Mouse (Mus musculus) limb, embryonic 11.5 days (tissue): Measurements from ENCODE around the gene Pde6c. TPM values are rescaled to one million over a fixed set of nuclear protein-coding genes. Genes with fewer than 3 reads are reported as not detected.

Experiments
- ATAC-seq: fragments of 200-750 bp; cut with Nextera tagmentation; 2 replicates; pipeline ENCODE4 v1.8.0; 2017; ENCODE audit warnings: low read depth; ENCODE audit not compliant: insufficient number of reproducible peaks, low FRiP score, low TSS enrichment
- DNase-seq: peaks from one replicate; pipeline ENCODE4 v3.0.0-alpha.2; 2015; ENCODE audit warnings: low spot score
- H3K27ac ChIP-seq: fragments of 300-500 bp; sonication (generic); replicated peaks from 2 replicates; pipeline ENCODE4 v1.5.1; 2014; ENCODE audit warnings: low read depth, mild to moderate bottlenecking, low read length
- H3K27me3 ChIP-seq: fragments of 300-500 bp; sonication (generic); 2 replicates; pipeline ENCODE4 v1.6.1; 2014; ENCODE audit warnings: mild to moderate bottlenecking, low read length, mixed read lengths; ENCODE audit not compliant: control insufficient read depth, insufficient read depth
- H3K36me3 ChIP-seq: fragments of 300-500 bp; sonication (generic); 2 replicates; pipeline ENCODE4 v1.6.1; 2014; ENCODE audit warnings: mild to moderate bottlenecking, low read length, moderate library complexity, mixed read lengths; ENCODE audit not compliant: control insufficient read depth, insufficient read depth
- H3K4me1 ChIP-seq: fragments of 300-500 bp; sonication (generic); 2 replicates; pipeline ENCODE4 v1.6.1; 2014; ENCODE audit warnings: low read length, mixed read lengths; ENCODE audit not compliant: control insufficient read depth, insufficient read depth
- H3K4me2 ChIP-seq: fragments of 300-500 bp; sonication (generic); 2 replicates; pipeline ENCODE4 v1.6.1; 2014; ENCODE audit warnings: low read depth, mild to moderate bottlenecking, moderate library complexity; ENCODE audit not compliant: severe bottlenecking
- H3K4me3 ChIP-seq: fragments of 300-500 bp; sonication (generic); 2 replicates; pipeline ENCODE4 v1.5.1; 2014; ENCODE audit warnings: low read depth, low read length
- H3K9ac ChIP-seq: fragments of 300-500 bp; sonication (generic); 2 replicates; pipeline ENCODE4 v1.6.1; 2014; ENCODE audit warnings: mild to moderate bottlenecking, low read length
- H3K9me3 ChIP-seq: fragments of 300-500 bp; sonication (generic); 2 replicates; pipeline ENCODE4 v1.6.1; 2016; ENCODE audit warnings: low read length; ENCODE audit not compliant: control insufficient read depth
- WGBS: fragments of 180-500 bp; shearing (Covaris S2); extraction: QIAGEN DNeasy Blood & Tissue Kit; methylation state at CpG from one replicate; pipeline ENCODE4 v1.1.7; 2014; 5-methylcytosine and 5-hydroxymethylcytosine counted together
- polyA plus RNA-seq: library from polyadenylated mRNA; unstranded; fragments of >200 nt; fragmentation: Nextera tagmentation; extraction: Ambion mirVana; gene quantifications from 2 replicates; pipeline ENCODE4 v1.2.1, GENCODE M21; 2014

Pde6c gene
- polyA plus RNA-seq, 1 experiment from 2014 or later: 0.09 TPM

- Histone ChIP-seq H3K4me3 (no peak overlapping the region), H3K9ac (no peak overlapping the region), H3K27me3 (no peaks in the 10 kb centered on the region), H3K36me3 (no peaks in the 10 kb centered on the region), H3K27ac (no peak overlapping the region), H3K4me1 (no peaks in the 10 kb centered on the region), H3K4me2 (no peak overlapping the region), H3K9me3 (no peaks in the 10 kb centered on the region)
- ATAC-seq: no peak
- 91% methylated on average over 9 of the region's 9 CpGs for WGBS
- DNase-seq: no peak
These were observed 47.1 kb downstream of the Pde6c start for GRCm38 (mm10) chr19:38179675-38180074.

DNA sequence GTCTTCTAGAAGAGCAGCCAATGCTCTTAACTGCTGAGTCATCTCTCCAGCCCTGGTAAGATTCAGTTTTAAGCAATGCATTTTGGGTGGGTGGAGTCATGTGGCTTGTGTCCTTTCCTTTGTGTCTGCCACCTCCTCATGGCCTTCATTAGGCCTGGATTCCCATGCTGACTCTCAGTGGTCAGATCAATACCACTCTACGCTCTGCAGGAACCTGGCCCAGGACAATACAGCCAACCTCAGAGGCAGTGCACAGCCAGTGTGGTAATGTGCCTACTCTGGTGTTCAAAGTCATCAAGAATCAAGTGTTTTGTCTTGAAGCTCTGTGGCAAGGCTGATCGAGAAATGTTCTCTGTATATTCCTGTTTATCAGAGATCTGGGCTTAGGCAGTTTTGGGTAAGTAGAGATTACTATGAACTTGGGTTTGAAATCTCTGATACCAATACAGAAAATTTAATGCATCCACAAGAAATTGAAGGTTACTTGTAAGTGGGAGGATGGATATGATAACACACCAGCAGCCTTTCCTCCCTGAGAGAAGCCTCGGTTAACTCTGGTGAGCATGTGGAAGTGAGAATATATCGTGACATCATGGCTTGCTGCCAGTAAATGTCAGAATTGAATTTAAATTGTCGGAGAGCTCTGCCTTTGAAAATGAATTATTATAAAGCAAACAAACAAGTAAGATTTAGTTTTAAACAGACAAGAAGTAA, 54.2 kb downstream of the Pde6c start:
- 95% methylated on average over 5 of the region's 5 CpGs for WGBS
- DNase-seq: no peak
- Histone ChIP-seq H3K4me1 (no peaks in the 10 kb centered on the region), H3K36me3 (no peaks in the 10 kb centered on the region), H3K27ac (no peak overlapping the region), H3K27me3 (no peaks in the 10 kb centered on the region), H3K9me3 (no peaks in the 10 kb centered on the region), H3K4me2 (no peak overlapping the region), H3K9ac (no peak overlapping the region), H3K4me3 (no peak overlapping the region)
- ATAC-seq: no peak

DNA sequence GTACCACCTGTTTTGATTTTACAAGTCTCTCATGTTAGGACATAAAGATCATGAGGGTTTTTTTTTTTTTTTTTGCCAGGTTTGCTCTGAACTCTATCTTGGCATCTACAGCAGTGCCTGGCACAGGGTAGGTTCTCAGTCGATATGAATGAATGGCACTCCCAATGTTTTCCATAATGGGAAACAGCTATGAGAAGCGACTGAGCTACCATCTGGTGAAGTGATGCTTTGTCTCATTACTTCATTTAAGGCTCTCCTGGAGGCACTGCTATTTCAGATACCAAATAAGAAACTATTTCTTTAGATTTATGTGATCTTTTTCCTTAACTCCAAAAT, 54.7 kb downstream of the Pde6c start:
- Histone ChIP-seq H3K36me3 (no peaks in the 10 kb centered on the region), H3K4me3 (no peak overlapping the region), H3K9ac (no peak overlapping the region), H3K4me2 (no peak overlapping the region), H3K27ac (no peak overlapping the region), H3K27me3 (no peaks in the 10 kb centered on the region), H3K4me1 (no peaks in the 10 kb centered on the region), H3K9me3 (no peaks in the 10 kb centered on the region)
- 85% methylated on average over 2 of the region's 2 CpGs for WGBS
- DNase-seq (no peak), ATAC-seq (no peak)

GRCm38 (mm10) chr19:38190606-38191005, 58.0 kb downstream of the Pde6c start:
- H3K36me3 ChIP-seq: no peaks in the 10 kb centered on the region
- H3K4me1 ChIP-seq: no peaks in the 10 kb centered on the region
- H3K27ac ChIP-seq: no peak overlapping the region
- WGBS: 87% methylated on average over 3 of the region's 3 CpGs
- no peak overlapping the region for H3K4me3 ChIP-seq
- no peak overlapping the region for H3K9ac ChIP-seq
- no peaks in the 10 kb centered on the region for H3K27me3 ChIP-seq
- no peaks in the 10 kb centered on the region for H3K9me3 ChIP-seq
- ATAC-seq (no peak), DNase-seq (no peak)
- no peak overlapping the region for H3K4me2 ChIP-seq

DNA sequence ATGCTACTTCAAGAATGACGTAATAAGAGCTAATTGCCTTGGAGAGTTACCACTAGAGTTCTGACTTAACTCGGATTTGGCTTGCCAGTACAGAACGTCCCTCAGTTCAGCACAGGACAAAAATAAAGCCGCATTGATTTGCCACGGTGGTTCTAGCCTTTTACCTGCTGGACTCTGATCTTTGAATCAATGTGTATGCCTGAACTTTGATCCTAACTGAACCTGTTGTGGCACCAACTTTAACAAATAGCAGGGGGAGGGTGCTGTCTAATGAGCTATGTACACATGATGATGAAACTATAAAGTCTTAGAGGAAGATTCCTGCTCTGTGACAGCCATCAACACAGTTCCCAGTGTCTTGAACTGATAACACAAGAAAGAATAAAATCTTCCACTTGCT, 58.9 kb downstream of the Pde6c start:
- H3K27me3 ChIP-seq: no peaks in the 10 kb centered on the region
- H3K9ac ChIP-seq: no peak overlapping the region
- no peaks in the 10 kb centered on the region for H3K9me3 ChIP-seq
- H3K4me1 ChIP-seq: no peaks in the 10 kb centered on the region
- no peak for ATAC-seq
- no peak overlapping the region for H3K4me3 ChIP-seq
- DNase-seq: no peak
- no peak overlapping the region for H3K27ac ChIP-seq
- H3K36me3 ChIP-seq: no peaks in the 10 kb centered on the region
- H3K4me2 ChIP-seq: no peak overlapping the region
- WGBS: 88% methylated on average over 5 of the region's 5 CpGs

DNA sequence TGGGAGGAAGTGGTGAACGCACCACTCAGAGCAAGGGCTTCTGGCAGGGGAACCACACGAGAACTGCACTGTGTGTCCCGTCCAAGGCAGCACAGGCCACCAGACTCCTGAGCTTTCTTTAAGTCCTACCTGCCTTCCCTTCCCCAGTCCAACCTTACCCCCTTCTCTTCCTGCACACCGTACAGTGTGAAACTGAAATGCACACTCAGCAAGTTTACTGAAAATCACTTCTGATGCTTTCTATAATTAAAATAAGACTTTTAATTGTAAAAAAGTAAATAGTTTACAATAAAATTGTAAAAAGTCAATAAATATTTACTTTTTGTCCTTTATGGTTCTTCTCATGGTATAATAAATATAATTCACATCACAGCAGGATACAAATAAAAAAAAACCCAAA, 62.7 kb downstream of the Pde6c start:
- WGBS: 94% methylated on average over 4 of the region's 4 CpGs
- H3K4me1 ChIP-seq: no peaks in the 10 kb centered on the region
- H3K4me3 ChIP-seq: no peak overlapping the region

DNA sequence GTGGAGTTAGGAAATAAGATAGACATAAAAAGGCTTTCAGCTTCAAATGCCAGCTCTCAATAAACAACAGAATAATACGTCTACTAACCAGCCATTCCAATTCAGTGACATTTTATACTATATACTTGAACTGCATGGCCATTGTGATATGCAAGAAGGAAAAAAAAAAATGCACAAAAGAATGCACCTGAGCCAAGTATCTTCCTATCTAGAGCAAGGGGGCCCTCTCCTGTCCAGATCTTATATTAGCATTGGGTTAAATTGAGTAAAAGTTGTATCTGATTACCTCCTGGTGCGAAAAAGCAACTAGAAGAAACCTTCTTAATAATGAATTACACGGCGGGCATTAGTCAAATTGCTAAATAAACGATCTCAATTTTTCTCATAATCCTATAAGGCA, 66.2 kb downstream of the Pde6c start:
- Histone ChIP-seq H3K36me3 (no peaks in the 10 kb centered on the region; the same call in 1 of the 2 replicates), H3K4me1 (no peaks in the 10 kb centered on the region), H3K4me3 (no peak overlapping the region), H3K27ac (no peak overlapping the region), H3K27me3 (no peaks in the 10 kb centered on the region), H3K9ac (no peak overlapping the region), H3K9me3 (no peaks in the 10 kb centered on the region), H3K4me2 (no peak overlapping the region)
- DNase-seq: no peak
- no peak for ATAC-seq
- WGBS: 91% methylated on average over 5 of the region's 5 CpGs

More for the DNA sequence above, 62.7 kb downstream of the Pde6c start:
- DNase-seq (no peak), ATAC-seq (no peak)
- Histone ChIP-seq H3K27ac (no peak overlapping the region), H3K9me3 (no peaks in the 10 kb centered on the region), H3K36me3 (no peaks in the 10 kb centered on the region), H3K9ac (no peak overlapping the region), H3K4me2 (no peak overlapping the region), H3K27me3 (no peaks in the 10 kb centered on the region)

DNA sequence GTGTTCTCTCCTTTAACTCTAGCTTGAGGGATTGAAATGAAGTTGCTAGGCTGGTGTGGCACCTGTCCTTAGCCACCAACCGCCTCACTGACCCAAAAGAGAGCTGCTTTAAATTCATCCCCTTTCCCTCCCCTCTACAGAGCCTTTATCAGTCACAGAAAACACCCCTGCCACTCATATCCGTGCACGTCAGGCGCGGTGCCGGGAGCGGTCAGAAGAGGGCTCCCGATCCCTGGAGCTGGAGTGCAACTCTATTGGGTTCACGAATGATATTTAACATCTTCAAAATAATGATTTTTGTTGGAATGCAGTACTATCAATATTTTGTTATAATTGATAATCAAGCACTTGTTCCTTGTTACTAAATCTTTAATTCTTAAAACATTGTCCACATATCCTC, 74.1 kb downstream of the Pde6c start:
- Histone ChIP-seq H3K27ac (no peak overlapping the region), H3K4me3 (no peak overlapping the region), H3K27me3 (no peaks in the 10 kb centered on the region), H3K9me3 (no peaks in the 10 kb centered on the region), H3K36me3 (no peaks in the 10 kb centered on the region; the same call in 1 of the 2 replicates), H3K9ac (no peak overlapping the region), H3K4me2 (no peak overlapping the region), H3K4me1 (no peaks in the 10 kb centered on the region)
- ATAC-seq: no peak
- WGBS: 66% methylated on average over 9 of the region's 9 CpGs
- DNase-seq: peak; percentile 50

DNA sequence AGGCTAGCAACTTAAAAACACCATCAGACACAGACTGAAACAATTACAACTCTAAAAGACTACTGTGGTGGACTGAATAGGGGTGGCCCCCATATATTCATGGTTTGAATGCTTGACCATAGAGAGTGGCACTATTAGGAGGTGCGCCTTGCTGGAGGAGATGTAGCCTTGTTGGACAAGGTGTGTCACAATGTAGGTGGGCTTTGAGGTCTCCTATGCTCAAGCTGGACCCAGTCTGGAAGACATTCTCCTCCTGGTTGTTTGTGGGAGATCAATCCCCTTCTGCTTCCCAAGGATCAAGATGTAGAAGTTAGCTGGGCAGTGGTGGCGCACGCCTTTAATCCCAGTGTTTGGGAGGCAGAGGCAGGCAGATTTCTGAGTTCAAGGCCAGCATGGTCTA, 85.1 kb downstream of the Pde6c start:
- no peaks in the 10 kb centered on the region for H3K4me1 ChIP-seq
- no peak overlapping the region for H3K4me3 ChIP-seq
- ATAC-seq: no peak
- no peaks in the 10 kb centered on the region for H3K9me3 ChIP-seq
- 92% methylated on average over 3 of the region's 3 CpGs for WGBS
- no peaks in the 10 kb centered on the region for H3K27me3 ChIP-seq
- no peak overlapping the region for H3K27ac ChIP-seq
- no peak overlapping the region for H3K9ac ChIP-seq
- DNase-seq: no peak
- no peak overlapping the region for H3K4me2 ChIP-seq
- peaks cover 3% of the 10 kb centered on the region; the same call in 1 of the 2 replicates for H3K36me3 ChIP-seq
